Mouse (Mus musculus): ENCODE measurements around the gene Myh3. TPM values are rescaled to one million over a fixed set of nuclear protein-coding genes. Genes with fewer than 3 reads are reported as not detected.

The Myh3 gene
- polyA plus RNA-seq (2012; rRNA removed): 0.09 and 4.7 TPM in 2 replicates

GRCm38 (mm10) chr11:67078000-67078399 lies at the start of gene Myh3:
Myh3 (plus strand) TSS chr11:67078300.

GRCm38 (mm10) chr11:67052321-67052952 lies 25.7 kb upstream of the Myh3 start, which contains the start of the genes Adprm and Sco1:
Adprm (minus strand) TSS chr11:67052594.
Sco1 (plus strand) TSS chr11:67052670.

Other genes starting within 250 kb of the Myh3 start
- 0.01 TPM in 1 of 2 replicates, not detected in the other for gene Pirt, start 166.3 kb upstream of the Myh3 start, polyA plus RNA-seq (2012; rRNA removed)
- gene Tmem238l, start 121.7 kb upstream of the Myh3 start, polyA plus RNA-seq (2012; rRNA removed): not detected in 2 replicates
- gene Tmem220, start 53.1 kb upstream of the Myh3 start, polyA plus RNA-seq (2012; rRNA removed): 1.3 and 1.4 TPM in 2 replicates
- 8.4 and 8.6 TPM in 2 replicates for gene Adprm, start 25.7 kb upstream of the Myh3 start, polyA plus RNA-seq (2012; rRNA removed)
- gene Sco1, start 25.6 kb upstream of the Myh3 start, polyA plus RNA-seq (2012; rRNA removed): 2.9 and 3.3 TPM in 2 replicates
- gene Myh2, start 92.7 kb downstream of the Myh3 start, polyA plus RNA-seq (2012; rRNA removed): under 0.01 TPM in 1 of 2 replicates, not detected in the other
- 0.02 TPM in 1 of 2 replicates, not detected in the other for gene Myh1, start 121.8 kb downstream of the Myh3 start, polyA plus RNA-seq (2012; rRNA removed)
- 0.01 TPM in 1 of 2 replicates, not detected in the other for gene Myh4, start 159.7 kb downstream of the Myh3 start, polyA plus RNA-seq (2012; rRNA removed)
- gene Myh8, start 198.8 kb downstream of the Myh3 start, polyA plus RNA-seq (2012; rRNA removed): 0.02 and 2.3 TPM in 2 replicates
- gene Myh13, start 243.4 kb downstream of the Myh3 start, polyA plus RNA-seq (2012; rRNA removed): 0.01 and 0.02 TPM in 2 replicates